Mouse (Mus musculus) olfactory bulb, adult 2 months (tissue): ENCODE results near the gene Casq2.

Experiments used
- CTCF ChIP-seq: fragments of 200-500 bp; IDR thresholded peaks from 2 replicates; pipeline ENCODE4 v1.5.1; 2012; ENCODE audit warnings: low read depth, mild to moderate bottlenecking, low read length, moderate library complexity; ENCODE audit not compliant: insufficient read depth
- POLR2A ChIP-seq: fragments of 200-500 bp; IDR thresholded peaks from 2 replicates; pipeline ENCODE4 v1.6.1; 2012; ENCODE audit warnings: mild to moderate bottlenecking, low read depth, low read length, moderate library complexity; ENCODE audit not compliant: insufficient read depth

- TF ChIP-seq CTCF (no peak), POLR2A (no peak)
Measured at GRCm38 (mm10) chr3:102084833-102085491, 1.3 kb upstream of the Casq2 start.
